In the genomic region with DNA sequence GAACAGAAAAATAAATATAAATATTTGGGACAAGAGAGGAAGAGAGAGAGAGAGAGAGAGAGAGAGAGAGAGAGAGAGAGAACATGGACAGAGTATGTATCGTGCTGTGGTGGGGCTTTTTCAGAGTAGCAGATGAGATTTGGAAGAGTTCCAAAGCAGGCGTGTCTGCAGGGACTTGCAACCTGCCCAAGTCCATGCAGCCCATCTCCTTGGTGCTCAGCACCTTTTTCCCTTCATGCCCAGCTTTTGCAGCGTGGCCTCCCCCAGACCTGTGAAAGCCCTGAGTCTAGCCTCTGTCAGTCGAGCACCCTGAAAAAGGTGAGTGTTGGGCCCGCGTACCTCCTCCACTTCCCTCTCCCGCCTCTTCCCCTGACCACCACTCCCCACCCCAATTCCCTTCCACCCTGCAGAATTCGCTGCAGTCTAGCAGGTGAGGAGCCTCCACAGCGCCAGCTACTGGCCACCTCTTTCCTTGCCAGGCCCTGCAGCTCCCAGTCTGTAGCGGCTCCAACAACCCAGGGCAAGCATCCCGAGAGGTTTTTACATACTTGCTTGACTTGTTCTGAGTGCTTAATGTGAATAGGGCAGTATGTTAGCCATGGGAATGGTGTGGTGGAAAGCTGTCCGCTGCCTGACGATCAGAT, we compare ENCODE assay signal across 8 mouse cellular contexts. TPM values are rescaled to one million over a fixed set of nuclear protein-coding genes. Genes with fewer than 3 reads are reported as not detected.
A peak's percentile ranks its signal among the peaks of the same experiment; 100 is the strongest.
DNase-seq lines count a peak whose midpoint lies in the region; ATAC-seq and TF ChIP-seq lines count a peak whose summit lies in the region.

No protein-coding gene starts in this region.

- TF ChIP-seq POLR2A in MEL (IDR thresholded peaks at IDR 0.05; ENCODE audit: control insufficient read depth in 1 of 2, insufficient read depth in 1 of 2, low read depth in 1 of 2, low read length in 2 of 2, poor library complexity in 1 of 2) = no peak
- TF ChIP-seq POLR2A in lung, adult 2 months (IDR thresholded peaks at IDR 0.05; ENCODE audit: borderline replicate concordance, extremely low read depth, low read depth, low read length) = no peak

- no peaks in the 10 kb centered on the region for H3K9me3 ChIP-seq in MEL (replicated peaks; ENCODE audit: insufficient read depth, low read length)
- H3K9me3 ChIP-seq in kidney, embryonic 15.5 days (replicated peaks) = no peaks in the 10 kb centered on the region

- no peak overlapping the region for H3K27ac ChIP-seq in MEL (ENCODE audit: control insufficient read depth, low read depth, low read length)
- peak overlapping the region; percentile 54; the same call in 1 of the 2 replicates for H3K27ac ChIP-seq in kidney, embryonic 15.5 days

- peak; percentile 35 for TF ChIP-seq RAD21 in MEL (IDR thresholded peaks at IDR 0.05; ENCODE audit: low read depth, low read length)

- 12% methylated on average over 13 of the region's 13 CpGs for WGBS in kidney, embryonic 15.5 days
- 17% methylated on average over 13 of the region's 13 CpGs for WGBS in lung, adult 2 months

- peak overlapping the region; percentile 53 for H3K9ac ChIP-seq in MEL (ENCODE audit: control insufficient read depth, low read depth, low read length, poor library complexity, severe bottlenecking)
- no peak overlapping the region for H3K9ac ChIP-seq in kidney, embryonic 15.5 days

- H3K27me3 ChIP-seq in MEL (ENCODE audit: control insufficient read depth in 1 of 2, insufficient read depth in 2 of 2, low read length in 2 of 2) = no peaks in the 10 kb centered on the region
- H3K27me3 ChIP-seq in kidney, embryonic 15.5 days = no peaks in the 10 kb centered on the region

- peak overlapping the region; percentile 51 for H3K4me2 ChIP-seq in kidney, embryonic 15.5 days

- H3K4me3 ChIP-seq in MEL (ENCODE audit: control insufficient read depth in 1 of 2, insufficient read depth in 1 of 2, low read depth in 2 of 2, low read length in 2 of 2) = peak overlapping the region; percentile 43 to 45; a peak in 3 of 4 replicates
- peak overlapping the region; percentile 11; the same call in 1 of the 2 replicates for H3K4me3 ChIP-seq in kidney, embryonic 15.5 days (replicated peaks)
- no peak overlapping the region for H3K4me3 ChIP-seq in lung, adult 2 months (replicated peaks; ENCODE audit: extremely low read depth, low read depth, low read length)

- TF ChIP-seq CTCF in MEL (IDR thresholded peaks at IDR 0.05 in 2 of 3, conservative IDR thresholded peaks at IDR 0.05 in 1 of 3; ENCODE audit: control insufficient read depth in 1 of 3, insufficient read depth in 1 of 3, low read depth in 2 of 3, low read length in 3 of 3, poor library complexity in 1 of 3, severe bottlenecking in 1 of 3) = peak; percentile 83 to 98 (median 97)
- peak; percentile 60 for TF ChIP-seq CTCF in lung, adult 2 months (IDR thresholded peaks at IDR 0.05; ENCODE audit: insufficient read depth, low read length)

- peak; percentile 23 to 65 for DNase-seq in adrenal gland, adult (ENCODE audit: inconsistent age in 2 of 2, low spot score in 1 of 2)
- DNase-seq in adrenal gland, postnatal 4 days (ENCODE audit: low spot score in 2 of 2) = no peak
- peak; percentile 87 for DNase-seq in MEL (ENCODE audit: low read depth, low spot score)
- peak; percentile 77 for DNase-seq in cerebellum, postnatal 10 days
- peak; percentile 43 to 46 for DNase-seq in frontal cortex, postnatal 36 days (ENCODE audit: low spot score in 2 of 2)
- peak; percentile 49 for DNase-seq in lung, adult 2 months
- peak; percentile 56 for DNase-seq in right cerebral cortex, postnatal 14 days

- peaks cover 13% of the 10 kb centered on the region for H3K79me2 ChIP-seq in MEL (ENCODE audit: control insufficient read depth, insufficient read depth, low read length, poor library complexity)

- TF ChIP-seq EP300 in MEL (IDR thresholded peaks at IDR 0.05; ENCODE audit: low read depth in 1 of 2, low read length in 2 of 2) = no peak

- peaks cover 5 to 10% of the 10 kb centered on the region in 2 experiments for H3K36me3 ChIP-seq in MEL (ENCODE audit: control insufficient read depth in 1 of 2, insufficient read depth in 2 of 2, low read length in 2 of 2)
- H3K36me3 ChIP-seq in kidney, embryonic 15.5 days = peaks cover 18% of the 10 kb centered on the region

- H3K4me1 ChIP-seq in MEL (ENCODE audit: control insufficient read depth in 1 of 2, insufficient read depth in 2 of 2, low read length in 2 of 2) = peaks cover 3 to 10% of the 10 kb centered on the region in 2 experiments; a peak in 3 of 4 replicates
- peaks cover 15% of the 10 kb centered on the region for H3K4me1 ChIP-seq in kidney, embryonic 15.5 days
- H3K4me1 ChIP-seq in lung, adult 2 months (ENCODE audit: control insufficient read depth, insufficient read depth, low read length) = peaks cover 3% of the 10 kb centered on the region

- ATAC-seq in kidney, embryonic 15.5 days (replicated peaks; ENCODE audit: low FRiP score) = peak; percentile 60

TF ChIP-seq in MEL, 35 proteins besides CTCF, POLR2A, EP300 and RAD21:
- peak; percentile 57 for TF ChIP-seq SMC3 (IDR thresholded peaks at IDR 0.05; ENCODE audit: low read depth, low read length)
- TF ChIP-seq RCOR1 (IDR thresholded peaks at IDR 0.05; ENCODE audit: low read depth, low read length) = peak; percentile 55; the same call in 1 of the 2 replicates
- no peak for TF ChIP-seq ZKSCAN1 (IDR thresholded peaks at IDR 0.05; ENCODE audit: low read depth, low read length)
- TF ChIP-seq POLR2AphosphoS5 (IDR thresholded peaks at IDR 0.05; ENCODE audit: borderline replicate concordance, low read depth, low read length) = no peak
- peak; percentile 33; the same call in 1 of the 2 replicates for TF ChIP-seq BHLHE40 (IDR thresholded peaks at IDR 0.05; ENCODE audit: borderline replicate concordance, low read depth, low read length)
- no peak for TF ChIP-seq MEF2A (IDR thresholded peaks at IDR 0.05; ENCODE audit: extremely low read depth, insufficient replicate concordance, low read depth, low read length, poor library complexity, severe bottlenecking)
- TF ChIP-seq UBTF (IDR thresholded peaks at IDR 0.05; ENCODE audit: borderline replicate concordance, insufficient read depth, low read depth, low read length) = no peak
- peak; percentile 27; the same call in 1 of the 2 replicates for TF ChIP-seq ZC3H11A (IDR thresholded peaks at IDR 0.05; ENCODE audit: low read depth, low read length)
- no peak for TF ChIP-seq MAZ (IDR thresholded peaks at IDR 0.05; ENCODE audit: low read depth, low read length)
- peak; percentile 42; the same call in 1 of the 2 replicates for TF ChIP-seq MXI1 (IDR thresholded peaks at IDR 0.05; ENCODE audit: low read depth, low read length)
- TF ChIP-seq ZMIZ1 (IDR thresholded peaks at IDR 0.05; ENCODE audit: low read depth, low read length) = no peak
- TF ChIP-seq HCFC1 (IDR thresholded peaks at IDR 0.05; ENCODE audit: low read depth, low read length) = peak; percentile 59; the same call in 1 of the 2 replicates
- 0 out of 2 replicates have a peak, but pooled peaks have one; percentile 56 for TF ChIP-seq SIN3A (IDR thresholded peaks at IDR 0.05; ENCODE audit: low read length)
- TF ChIP-seq CHD1 (IDR thresholded peaks at IDR 0.05; ENCODE audit: low read depth, low read length) = no peak
- no peak for TF ChIP-seq MYB (IDR thresholded peaks at IDR 0.05; ENCODE audit: low read depth, low read length)
- no peak for TF ChIP-seq KAT2A (conservative IDR thresholded peaks at IDR 0.05; ENCODE audit: low read depth, low read length)
- no peak for TF ChIP-seq MYC (IDR thresholded peaks at IDR 0.05; ENCODE audit: low read depth, low read length)
- TF ChIP-seq ZNF384 (IDR thresholded peaks at IDR 0.05; ENCODE audit: low read depth, low read length) = 0 out of 2 replicates have a peak, but pooled peaks have one; percentile 11

RNA-seq across cellular contexts. Expression of a gene that starts 1.1 kb away (rescaled TPM):
- 10 to 100 TPM; 50.2 to 52.4 TPM for total RNA-seq in adrenal gland, postnatal 4 days (2021)
- 47.6 and 51.0 TPM in 2 replicates for total RNA-seq in MEL (2012; rRNA removed)
- polyA plus RNA-seq in MEL (2012; ENCODE audit: insufficient read depth in 1 of 2, insufficient read length in 2 of 2, low read depth in 1 of 2, low replicate concordance in 2 of 2, missing spikeins in 1 of 2) = 100 to 1,000 TPM in 1 of 2 experiments, 10 to 100 TPM in 1; 94.3 to 609 TPM
- polyA plus RNA-seq in kidney, embryonic 15.5 days (2015; fragmentation: Nextera tagmentation; extraction: Ambion mirVana) = 38.8 and 42.6 TPM in 2 replicates
- 50.4 and 62.5 TPM in 2 replicates for polyA plus RNA-seq in lung, adult 2 months (2012; rRNA removed)

RNA-seq across cellular contexts. Expression of a gene that starts 28.2 kb away (rescaled TPM):
- 1 to 10 TPM; 6.2 to 6.5 TPM for total RNA-seq in adrenal gland, postnatal 4 days (2021)
- total RNA-seq in MEL (2012; rRNA removed) = 1.7 and 1.9 TPM in 2 replicates
- polyA plus RNA-seq in MEL (2012; ENCODE audit: insufficient read depth in 1 of 2, insufficient read length in 2 of 2, low read depth in 1 of 2, low replicate concordance in 2 of 2, missing spikeins in 1 of 2) = 1 to 10 TPM in 1 of 2 experiments, not detected in 1; 4.6 TPM
- 6.8 and 7.8 TPM in 2 replicates for polyA plus RNA-seq in kidney, embryonic 15.5 days (2015; fragmentation: Nextera tagmentation; extraction: Ambion mirVana)
- 4.9 and 7.0 TPM in 2 replicates for polyA plus RNA-seq in lung, adult 2 months (2012; rRNA removed)

RNA-seq across cellular contexts. Expression of a gene that starts 35.0 kb away (rescaled TPM):
- 10 to 100 TPM; 17.9 to 21.9 TPM for total RNA-seq in adrenal gland, postnatal 4 days (2021)
- total RNA-seq in MEL (2012; rRNA removed) = 15.4 and 23.1 TPM in 2 replicates
- polyA plus RNA-seq in MEL (2012; ENCODE audit: insufficient read depth in 1 of 2, insufficient read length in 2 of 2, low read depth in 1 of 2, low replicate concordance in 2 of 2, missing spikeins in 1 of 2) = 10 to 100 TPM in 1 of 2 experiments, not detected in 1; 23.6 TPM
- 8.6 and 10.3 TPM in 2 replicates for polyA plus RNA-seq in kidney, embryonic 15.5 days (2015; fragmentation: Nextera tagmentation; extraction: Ambion mirVana)
- polyA plus RNA-seq in lung, adult 2 months (2012; rRNA removed) = 35.7 and 38.4 TPM in 2 replicates

RNA-seq across cellular contexts. Expression of a gene that starts 56.4 kb away (rescaled TPM):
- under 1 TPM; 0.45 to 0.51 TPM for total RNA-seq in adrenal gland, postnatal 4 days (2021)
- total RNA-seq in MEL (2012; rRNA removed) = 0.04 TPM in 1 of 2 replicates, not detected in the other
- polyA plus RNA-seq in MEL (2012; ENCODE audit: insufficient read depth in 1 of 2, insufficient read length in 2 of 2, low read depth in 1 of 2, low replicate concordance in 2 of 2, missing spikeins in 1 of 2) = under 1 TPM in 1 of 2 experiments, not detected in 1; 0.38 TPM
- 0.82 and 1.2 TPM in 2 replicates for polyA plus RNA-seq in kidney, embryonic 15.5 days (2015; fragmentation: Nextera tagmentation; extraction: Ambion mirVana)
- polyA plus RNA-seq in lung, adult 2 months (2012; rRNA removed) = 10.7 and 12.7 TPM in 2 replicates

RNA-seq across cellular contexts. Expression of a gene that starts 57.0 kb away (rescaled TPM):
- total RNA-seq in adrenal gland, postnatal 4 days (2021) = under 1 TPM; 0.31 to 0.65 TPM
- total RNA-seq in MEL (2012; rRNA removed) = 0.12 TPM in 1 of 2 replicates, not detected in the other
- polyA plus RNA-seq in MEL (2012; ENCODE audit: insufficient read depth in 1 of 2, insufficient read length in 2 of 2, low read depth in 1 of 2, low replicate concordance in 2 of 2, missing spikeins in 1 of 2) = under 1 TPM in 1 of 2 experiments, not detected in 1; 0.10 TPM
- polyA plus RNA-seq in kidney, embryonic 15.5 days (2015; fragmentation: Nextera tagmentation; extraction: Ambion mirVana) = 0.23 and 0.24 TPM in 2 replicates
- 7.3 and 9.5 TPM in 2 replicates for polyA plus RNA-seq in lung, adult 2 months (2012; rRNA removed)

Comparison
In these comparisons a context has a peak if more than half of its experiments do, and no peak if none do; other contexts are left out.
1. DNase-seq: peak in adrenal gland, adult (2 of 2), MEL (single experiment), cerebellum, postnatal 10 days (2 of 2), frontal cortex, postnatal 36 days (2 of 2), lung, adult 2 months (single experiment) and right cerebral cortex, postnatal 14 days (single experiment); none in adrenal gland, postnatal 4 days (0 of 2).